Mouse (Mus musculus): ENCODE data around the gene Gm6902.
"Not testable (repeated sequence)": the region's sequence is repeated elsewhere in the genome, so short reads cannot be mapped to it uniquely, and the experiment has no call there.

Gm6902 gene

DNA sequence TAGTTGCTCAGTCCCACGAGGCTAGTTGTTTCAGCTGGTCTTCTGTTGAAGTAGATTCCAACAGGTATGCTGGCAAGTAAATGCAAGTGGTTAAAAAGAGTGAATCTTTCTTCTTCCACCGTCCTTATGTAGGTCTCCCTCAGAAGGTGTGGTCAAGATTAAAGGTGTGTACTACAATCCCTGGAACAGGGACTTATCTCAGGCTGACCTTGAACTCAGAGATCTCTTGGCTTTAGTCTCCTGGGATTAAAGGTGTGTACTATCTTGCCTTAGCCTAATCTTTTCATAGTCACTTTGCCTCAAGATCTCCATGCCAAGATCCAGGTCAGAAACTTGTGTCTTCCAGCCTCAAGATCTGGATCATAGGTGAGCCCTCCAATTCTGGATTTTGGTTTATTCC is at the start of gene Gm6902:
Gene Gm6902, minus strand, starts transcription at position 101 of the 400 bp plus-strand sequence.
- not testable (repeated sequence) for DNase-seq (ENCODE audit: low spot score)

DNA sequence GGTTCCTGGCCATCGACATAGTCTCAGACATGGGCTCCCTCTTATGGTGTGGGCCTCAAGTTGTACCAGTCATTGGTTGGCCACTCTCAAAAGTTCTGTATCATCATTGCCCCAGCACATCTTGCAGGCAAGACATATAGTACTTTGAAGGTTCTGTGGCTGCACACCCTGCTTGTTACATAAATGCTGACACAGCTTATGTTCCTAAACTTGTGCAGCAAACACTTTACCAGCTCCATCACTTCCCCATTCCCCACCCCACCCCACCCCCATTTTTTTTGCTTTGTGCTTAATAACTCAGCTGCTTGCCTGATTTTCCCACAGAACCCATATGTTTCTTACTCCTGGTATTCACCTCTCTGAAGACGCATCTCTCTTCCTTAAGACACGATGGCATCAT is 22.2 kb upstream of the Gm6902 start, which contains the start of gene Nlrp4e:
Gene Nlrp4e, plus strand, starts transcription at position 301 of the 400 bp plus-strand sequence.
- not testable (repeated sequence) for DNase-seq (ENCODE audit: low spot score)

DNA sequence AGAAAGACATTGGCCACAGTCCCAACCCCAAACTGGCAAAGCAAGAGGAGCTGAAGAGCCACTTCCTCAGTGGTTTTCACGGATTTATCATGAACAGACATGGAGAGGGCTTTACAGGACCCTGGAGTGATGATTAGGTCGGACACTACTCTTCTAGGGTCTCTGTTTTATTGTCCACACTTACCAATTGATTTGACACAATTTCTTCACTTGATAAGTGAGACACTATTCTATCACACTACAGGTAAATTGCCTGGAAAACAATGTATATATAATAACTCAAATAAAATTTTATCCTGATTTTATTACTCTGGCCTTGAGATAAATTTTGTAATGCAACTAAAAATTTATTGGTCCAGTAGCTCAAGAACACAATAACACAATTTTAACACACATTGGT is 27.1 kb downstream of the Gm6902 start, which contains the start of gene Vmn1r166:
Gene Vmn1r166, minus strand, starts transcription at position 101 of the 400 bp plus-strand sequence.
- not testable (repeated sequence) for DNase-seq (ENCODE audit: low spot score)

Measured in layer of hippocampus, adult 11-12 months (tissue).